Mouse (Mus musculus) bone marrow macrophage, adult 2 months (primary cell): ENCODE data around the gene Kcnip1.

Experiments
- CTCF ChIP-seq: IDR thresholded peaks from 2 replicates; pipeline ENCODE4 v1.5.1; 2012; ENCODE audit warnings: low read depth, mild to moderate bottlenecking, low read length, moderate library complexity
- POLR2A ChIP-seq: IDR thresholded peaks from 2 replicates; pipeline ENCODE4 v1.6.1; 2012; ENCODE audit warnings: mild to moderate bottlenecking, low read depth, low read length, borderline replicate concordance

DNA sequence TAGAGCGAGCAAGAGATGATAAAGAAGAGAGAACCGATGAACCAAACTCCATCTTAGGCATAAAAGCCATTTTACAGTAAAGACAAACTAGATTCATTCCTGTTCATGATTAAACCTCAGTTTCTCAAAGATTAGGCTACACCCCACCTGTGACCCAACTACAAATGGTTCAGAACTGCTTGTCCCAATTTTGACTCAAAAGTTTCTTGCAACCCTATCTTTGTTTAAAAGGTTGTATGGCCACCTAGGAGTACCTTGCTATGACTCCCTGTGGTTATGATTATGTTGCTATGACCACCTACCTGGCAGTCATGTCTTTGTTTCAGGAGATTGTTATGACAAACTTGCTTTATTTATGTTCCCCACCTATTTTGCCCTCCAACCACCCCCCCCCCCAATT, 14.7 kb upstream of the Kcnip1 start:
- TF ChIP-seq POLR2A (no peak), CTCF (no peak)
